Mouse (Mus musculus) lung, embryonic 14.5 days (tissue): ENCODE results near the gene Pmfbp1. TPM values are rescaled to one million over a fixed set of nuclear protein-coding genes. Genes with fewer than 3 reads are reported as not detected.

Source experiments
- ATAC-seq: fragments of 200-750 bp; cut with Nextera tagmentation; 2 replicates; pipeline ENCODE4 v1.8.0; 2017; ENCODE audit warnings: mild to moderate bottlenecking, moderate TSS enrichment, moderate library complexity; ENCODE audit not compliant: insufficient read depth
- DNase-seq: peaks from one replicate; pipeline ENCODE4 v3.0.0-alpha.2; 2015
- H3K27ac ChIP-seq: fragments of 300-500 bp; sonication (generic); 2 replicates; pipeline ENCODE4 v1.5.1; 2014; ENCODE audit warnings: low read depth, mild to moderate bottlenecking, moderate library complexity
- H3K27me3 ChIP-seq: fragments of 300-500 bp; sonication (generic); 2 replicates; pipeline ENCODE4 v1.6.1; 2014; ENCODE audit warnings: low read length, control low read depth; ENCODE audit not compliant: insufficient read depth
- H3K36me3 ChIP-seq: fragments of 300-500 bp; sonication (generic); 2 replicates; pipeline ENCODE4 v1.6.1; 2014; ENCODE audit warnings: control low read depth; ENCODE audit not compliant: insufficient read depth
- H3K4me1 ChIP-seq: fragments of 300-500 bp; sonication (generic); 2 replicates; pipeline ENCODE4 v1.6.1; 2014; ENCODE audit warnings: antibody characterized with exemption, control low read depth; ENCODE audit not compliant: insufficient read depth
- H3K4me2 ChIP-seq: fragments of 300-500 bp; sonication (generic); 2 replicates; pipeline ENCODE4 v1.6.1; 2014; ENCODE audit warnings: mild to moderate bottlenecking
- H3K4me3 ChIP-seq: fragments of 300-500 bp; sonication (generic); 2 replicates; pipeline ENCODE4 v1.5.1; 2014; ENCODE audit warnings: low read depth, low read length
- H3K9ac ChIP-seq: fragments of 300-500 bp; sonication (generic); 2 replicates; pipeline ENCODE4 v1.6.1; 2014
- H3K9me3 ChIP-seq: fragments of 300-500 bp; sonication (generic); 2 replicates; pipeline ENCODE4 v1.6.1; 2016; ENCODE audit warnings: low read depth, low read length, control low read depth
- CTCF ChIP-seq: IDR thresholded peaks from 2 replicates; pipeline ENCODE4 v1.5.1; 2016; ENCODE audit warnings: antibody characterized with exemption, low read depth
- WGBS: fragments of 180-500 bp; shearing (Covaris S2); extraction: QIAGEN DNeasy Blood & Tissue Kit; methylation state at CpG from one replicate; pipeline ENCODE4 v1.1.7; 2014; 5-methylcytosine and 5-hydroxymethylcytosine counted together
- polyA plus RNA-seq: library from polyadenylated mRNA; unstranded; fragments of >200 nt; fragmentation: Nextera tagmentation; extraction: Ambion mirVana; gene quantifications from 2 replicates; pipeline ENCODE4 v1.2.1, GENCODE M21; 2014

Gene Pmfbp1
- polyA plus RNA-seq, 1 experiment from 2014 or later = 0.08 TPM

GRCm38 (mm10) chr8:109464451-109464891 lies 29.4 kb upstream of the Pmfbp1 start:
- DNase-seq (peak; percentile 90), ATAC-seq (peak; percentile 83)
- no peak for TF ChIP-seq CTCF

DNA sequence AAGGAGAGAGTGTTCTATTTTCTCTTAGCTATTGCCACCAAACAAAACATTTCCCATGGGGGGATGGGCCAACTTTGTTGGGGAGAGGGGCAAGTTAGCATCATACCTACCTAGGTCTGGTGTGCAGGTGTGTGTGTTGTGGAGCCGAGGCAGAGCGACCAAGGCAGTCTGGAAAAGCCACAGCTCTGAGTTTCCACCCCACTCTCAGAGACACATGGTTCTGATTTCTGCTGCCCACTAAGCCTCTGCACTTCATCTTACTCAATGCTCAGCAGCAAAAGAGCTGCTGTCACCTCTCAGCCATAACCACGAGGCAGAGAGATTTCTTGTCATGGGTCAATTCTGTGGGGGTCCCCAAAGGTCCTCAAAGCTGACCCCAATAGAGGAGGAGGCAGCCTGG lies 28.8 kb upstream of the Pmfbp1 start:
- WGBS = 60% methylated on average over 3 of the region's 3 CpGs
- DNase-seq = no peak
- peak overlapping the region; percentile 61 for H3K4me2 ChIP-seq

More at GRCm38 (mm10) chr8:109464451-109464891, 29.4 kb upstream of the Pmfbp1 start:
- no peak overlapping the region; the same call in 1 of the 2 replicates for H3K9ac ChIP-seq
- H3K27me3 ChIP-seq = no peaks in the 10 kb centered on the region
- WGBS = 15% methylated on average over 15 of the region's 15 CpGs
- H3K4me3 ChIP-seq = peak overlapping the region; percentile 26; the same call in 1 of the 2 replicates
- no peak overlapping the region for H3K27ac ChIP-seq
- no peaks in the 10 kb centered on the region for H3K36me3 ChIP-seq
- peak overlapping the region; percentile 61 for H3K4me2 ChIP-seq
- H3K9me3 ChIP-seq = no peaks in the 10 kb centered on the region
- H3K4me1 ChIP-seq = peaks cover 15% of the 10 kb centered on the region

DNA sequence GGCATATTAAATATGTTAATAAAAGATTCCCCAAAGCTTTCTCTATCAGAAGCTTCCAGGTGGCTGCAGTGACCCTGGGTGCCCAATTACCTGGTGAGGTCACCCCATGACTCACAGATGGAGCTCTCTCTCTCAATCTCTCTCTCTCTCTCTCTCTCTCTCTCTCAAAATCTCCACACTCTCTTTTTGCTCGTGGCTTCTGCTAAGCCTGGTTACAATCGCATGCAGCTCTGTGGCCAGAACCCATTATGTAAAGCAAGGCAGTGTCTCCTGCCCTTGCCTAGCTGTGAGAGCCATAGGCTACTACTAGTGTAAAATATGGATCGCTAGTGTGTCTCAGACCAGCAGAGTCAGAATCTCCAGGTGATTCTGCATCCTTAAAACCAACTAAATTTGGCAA lies 28.1 kb upstream of the Pmfbp1 start:
- H3K9ac ChIP-seq = no peak overlapping the region
- WGBS = 69% methylated on average over 3 of the region's 3 CpGs
- TF ChIP-seq CTCF = no peak

More for the DNA sequence above, 28.8 kb upstream of the Pmfbp1 start:
- Histone ChIP-seq H3K27me3 (no peaks in the 10 kb centered on the region), H3K4me1 (peaks cover 15% of the 10 kb centered on the region), H3K9me3 (no peaks in the 10 kb centered on the region), H3K9ac (no peak overlapping the region), H3K27ac (no peak overlapping the region), H3K4me3 (no peak overlapping the region), H3K36me3 (no peaks in the 10 kb centered on the region)
- no peak for ATAC-seq
- no peak for TF ChIP-seq CTCF

DNA sequence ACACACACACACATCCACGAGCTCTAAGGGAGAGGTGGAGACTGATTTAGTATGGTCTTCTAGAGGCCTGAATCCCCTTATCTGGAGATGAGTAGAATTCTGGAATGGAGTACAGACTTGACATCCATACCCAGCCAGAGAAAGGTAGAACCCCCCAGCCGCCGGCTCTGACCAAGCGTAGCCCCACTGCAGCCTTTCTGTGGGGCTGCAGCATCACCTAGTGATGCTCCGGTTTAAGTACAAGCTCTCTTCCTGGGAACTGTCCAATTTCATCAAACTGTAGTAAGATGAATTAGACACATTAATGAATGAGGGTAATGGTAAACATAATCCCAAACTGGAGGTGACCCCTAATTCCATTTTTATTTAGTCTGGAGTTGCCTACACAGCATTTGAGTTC lies 26.3 kb upstream of the Pmfbp1 start:
- H3K36me3 ChIP-seq = no peaks in the 10 kb centered on the region
- WGBS = 21% methylated on average over 5 of the region's 5 CpGs
- H3K4me1 ChIP-seq = peaks cover 15% of the 10 kb centered on the region
- no peak overlapping the region for H3K27ac ChIP-seq
- ATAC-seq = no peak
- H3K9ac ChIP-seq = no peak overlapping the region
- H3K4me3 ChIP-seq = no peak overlapping the region
- H3K27me3 ChIP-seq = no peaks in the 10 kb centered on the region
- H3K9me3 ChIP-seq = no peaks in the 10 kb centered on the region
- TF ChIP-seq CTCF = peak; percentile 52
- peak; percentile 58 for DNase-seq
- no peak overlapping the region for H3K4me2 ChIP-seq

More for the DNA sequence above, 28.1 kb upstream of the Pmfbp1 start:
- DNase-seq (no peak), ATAC-seq (no peak)
- Histone ChIP-seq H3K9me3 (no peaks in the 10 kb centered on the region), H3K4me3 (no peak overlapping the region), H3K4me2 (no peak overlapping the region), H3K27ac (no peak overlapping the region), H3K4me1 (peaks cover 15% of the 10 kb centered on the region), H3K36me3 (no peaks in the 10 kb centered on the region), H3K27me3 (no peaks in the 10 kb centered on the region)

GRCm38 (mm10) chr8:109468112-109468511 lies 25.7 kb upstream of the Pmfbp1 start:
- H3K4me2 ChIP-seq = no peak overlapping the region
- H3K27ac ChIP-seq = no peak overlapping the region
- H3K4me3 ChIP-seq = no peak overlapping the region
- H3K9ac ChIP-seq = no peak overlapping the region
- 77% methylated on average over 11 of the region's 11 CpGs for WGBS
- ATAC-seq = no peak
- TF ChIP-seq CTCF = no peak
- peaks cover 15% of the 10 kb centered on the region for H3K4me1 ChIP-seq
- no peaks in the 10 kb centered on the region for H3K27me3 ChIP-seq
- DNase-seq = no peak
- no peaks in the 10 kb centered on the region for H3K36me3 ChIP-seq
- H3K9me3 ChIP-seq = no peaks in the 10 kb centered on the region

DNA sequence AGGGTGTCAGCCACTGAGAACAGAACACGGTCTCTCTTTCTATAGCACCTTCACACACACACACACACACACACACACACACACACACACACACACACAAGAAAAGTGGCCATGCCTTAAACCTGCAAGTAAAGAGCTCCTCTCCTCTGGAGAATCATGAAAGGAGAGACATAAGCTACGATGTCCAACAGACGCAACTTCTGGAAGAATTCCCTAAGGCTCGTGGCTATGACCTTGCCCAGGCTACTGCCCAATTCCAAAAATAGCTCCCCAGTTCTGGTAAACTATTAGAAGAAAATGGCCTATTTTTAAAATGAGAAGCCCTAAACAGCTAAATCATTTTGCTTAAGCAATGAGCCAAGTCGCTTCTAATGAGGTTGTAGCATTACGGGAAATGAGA lies 22.0 kb upstream of the Pmfbp1 start:
- TF ChIP-seq CTCF = no peak

DNA sequence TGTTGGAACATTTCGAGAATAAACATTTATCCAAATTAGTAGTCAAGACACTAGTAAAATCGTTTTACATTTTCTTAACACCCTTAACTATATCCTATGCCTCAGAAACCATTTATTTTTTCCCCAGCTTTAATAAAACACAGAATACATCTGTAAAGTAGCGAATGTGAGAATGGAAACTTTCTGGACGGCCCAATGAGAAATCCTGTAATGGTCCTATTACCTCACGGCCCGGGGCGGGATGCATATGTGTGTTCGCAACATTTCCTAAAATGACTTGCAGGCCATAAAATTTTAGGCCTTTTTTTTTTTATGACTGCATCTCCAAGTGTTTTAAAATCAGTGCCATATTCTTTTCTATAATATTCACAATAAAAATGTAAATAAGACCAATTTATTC lies 21.4 kb upstream of the Pmfbp1 start:
- Histone ChIP-seq H3K9me3 (no peaks in the 10 kb centered on the region), H3K4me3 (no peak overlapping the region), H3K4me2 (no peak overlapping the region), H3K27me3 (no peaks in the 10 kb centered on the region), H3K36me3 (no peaks in the 10 kb centered on the region), H3K9ac (no peak overlapping the region), H3K4me1 (no peaks in the 10 kb centered on the region), H3K27ac (no peak overlapping the region)
- 73% methylated on average over 8 of the region's 8 CpGs for WGBS
- no peak for DNase-seq
- no peak for TF ChIP-seq CTCF
- no peak for ATAC-seq

More for the DNA sequence above, 22.0 kb upstream of the Pmfbp1 start:
- whole genome bisulfite sequencing = 56% methylated on average over 6 of the region's 6 CpGs
- DNase-seq (no peak), ATAC-seq (no peak)
- Histone ChIP-seq H3K4me3 (no peak overlapping the region), H3K4me1 (no peaks in the 10 kb centered on the region), H3K27me3 (no peaks in the 10 kb centered on the region), H3K9me3 (no peaks in the 10 kb centered on the region), H3K36me3 (no peaks in the 10 kb centered on the region), H3K4me2 (no peak overlapping the region), H3K9ac (no peak overlapping the region), H3K27ac (no peak overlapping the region)
